Mouse (Mus musculus) layer of hippocampus, postnatal 36 days (tissue): ENCODE measurements at regions not wholly inside any gene's neighbourhood (a gene's known extent, or its start where the extent isn't known, plus 50 kb on each side); places are given as distances from the start of the nearest gene placed in this dataset.

Experiments used
- DNase-seq, 2 experiments: peaks; one replicate each; pipeline ENCODE4 v3.0.0; 2022

DNA sequence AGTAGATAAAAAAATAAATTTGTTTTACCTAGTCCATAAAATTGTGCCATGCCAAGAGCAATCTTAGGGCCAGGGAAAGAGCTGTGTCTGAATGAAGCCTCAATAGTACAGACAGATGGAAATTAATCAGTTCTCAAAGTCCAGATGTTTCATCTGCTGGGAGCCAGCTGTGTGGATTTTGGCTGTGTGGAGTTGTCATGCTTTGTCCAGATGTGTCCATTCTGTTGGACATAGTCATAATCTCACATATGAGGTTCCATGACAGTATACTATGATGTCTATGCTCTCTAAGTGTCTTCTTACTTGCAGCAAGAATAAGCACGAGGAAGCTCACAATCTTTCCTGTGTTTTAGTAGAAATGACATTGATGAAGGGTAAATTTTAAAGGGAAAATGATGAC lies 105.8 kb upstream of the 4933415F23Rik start:
- DNase-seq: no peak

DNA sequence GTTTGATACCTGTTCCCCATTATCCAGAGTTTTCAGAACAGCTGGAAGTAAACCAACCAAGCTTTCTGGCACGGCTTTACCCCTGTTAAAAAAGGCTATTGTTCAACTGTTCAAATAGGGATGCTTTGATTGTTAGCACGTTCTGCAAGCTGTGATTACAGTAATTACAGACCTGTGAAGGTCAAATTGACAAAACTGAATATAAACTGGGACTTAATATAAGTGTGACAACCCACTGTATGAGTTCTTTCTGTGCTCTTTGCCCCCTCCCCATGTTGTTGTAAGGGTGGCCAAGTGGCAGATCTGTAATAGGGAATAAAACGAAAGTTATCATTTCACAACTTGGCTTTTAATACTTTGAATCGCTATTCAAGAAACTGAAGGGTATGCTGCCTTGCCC lies 105.0 kb upstream of the 4933415F23Rik start:
- DNase-seq: no peak

DNA sequence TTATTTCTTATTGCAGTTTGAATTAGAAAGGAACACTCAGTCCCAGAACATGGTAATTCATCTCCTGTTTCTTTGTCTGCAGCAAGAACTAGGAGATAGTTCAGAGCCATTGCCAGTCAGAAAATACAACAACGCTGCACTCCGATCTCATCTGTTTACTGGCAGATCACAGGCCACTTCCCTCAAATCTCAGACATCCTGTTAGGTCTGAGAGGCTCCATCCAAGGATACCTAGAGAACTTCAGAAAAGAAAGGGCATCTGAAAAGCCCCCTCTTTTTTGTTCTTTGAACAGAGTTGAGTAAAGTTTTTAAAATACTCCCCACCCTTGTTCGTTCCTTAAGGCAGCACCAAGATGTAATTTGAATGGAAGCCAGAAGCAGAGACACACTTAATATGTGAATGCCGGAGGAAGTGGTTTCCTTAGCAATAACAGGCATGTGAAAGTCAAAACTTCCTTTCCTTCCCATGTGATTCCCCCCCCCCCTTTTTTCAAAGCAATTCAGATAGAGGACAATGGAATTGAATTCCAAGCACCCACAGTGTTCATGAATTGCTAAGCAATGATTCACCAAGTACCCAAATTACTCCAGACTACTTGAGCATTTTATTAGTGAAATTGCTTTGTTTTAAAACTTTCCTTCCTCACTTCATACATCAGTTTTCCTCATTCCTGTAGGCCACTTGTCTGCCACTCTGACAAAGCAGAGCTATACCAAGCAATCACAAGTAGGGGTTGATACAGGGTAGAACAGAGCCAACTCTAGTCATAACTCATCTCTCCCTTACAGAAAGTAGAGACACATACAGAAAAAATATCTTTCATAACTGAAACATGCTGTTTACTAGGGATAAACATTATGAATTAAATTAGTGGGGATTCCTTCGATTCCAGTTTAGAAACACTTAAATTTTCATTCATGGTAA lies 100.7 kb upstream of the 4933415F23Rik start:
- DNase-seq: peak in 1 of 2 experiments; percentile 7

DNA sequence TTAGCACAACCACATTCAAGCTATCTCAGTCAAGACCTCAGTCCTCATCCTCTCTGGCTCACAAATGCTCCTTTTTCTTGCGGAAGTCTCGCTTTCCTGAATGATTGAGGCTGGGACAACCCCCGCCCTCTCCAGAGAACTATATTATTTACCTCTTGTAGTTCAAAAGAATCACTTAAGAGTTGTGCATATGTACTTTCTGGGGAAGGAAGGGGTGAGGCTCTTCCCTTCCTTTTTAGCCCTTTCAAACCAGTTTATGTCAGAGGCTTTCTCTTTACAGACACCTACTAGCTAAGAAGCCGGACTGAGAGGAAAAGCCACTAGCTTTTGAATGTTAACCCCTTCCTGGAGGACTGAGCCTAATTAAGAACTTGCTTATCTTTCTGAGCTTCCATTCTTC lies 98.4 kb upstream of the 4933415F23Rik start:
- DNase-seq: no peak

DNA sequence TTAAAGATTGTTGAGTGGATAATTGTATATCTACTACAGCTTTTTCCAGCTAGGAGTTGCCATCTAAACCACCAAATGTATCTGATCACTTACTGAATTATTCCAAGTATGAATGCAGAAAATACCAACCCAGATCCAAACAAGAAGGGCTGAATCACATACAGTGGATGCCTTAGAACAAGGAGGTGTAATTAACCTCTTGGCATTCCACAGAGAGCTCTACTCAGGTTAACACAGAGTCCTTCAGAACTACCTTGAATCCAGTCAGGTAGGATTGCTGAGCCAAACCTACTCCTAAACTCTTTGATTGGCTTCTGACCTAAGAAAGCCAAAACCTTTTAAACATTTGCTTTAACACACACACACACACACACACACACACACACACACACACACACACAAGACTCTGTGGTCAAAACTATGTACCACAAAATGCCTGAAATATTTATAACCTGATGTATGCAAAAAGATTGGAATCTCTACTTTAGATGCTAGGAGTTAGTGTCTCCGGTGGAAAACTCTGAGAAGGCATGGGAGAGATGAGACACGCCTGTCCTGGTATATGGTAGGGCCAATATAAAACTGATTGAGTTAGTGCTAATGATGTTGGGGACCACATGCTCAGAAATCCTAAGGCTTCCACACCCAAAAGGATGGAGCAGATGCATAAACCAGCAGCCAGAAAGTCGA lies 88.4 kb upstream of the 4933415F23Rik start:
- no peak for DNase-seq

DNA sequence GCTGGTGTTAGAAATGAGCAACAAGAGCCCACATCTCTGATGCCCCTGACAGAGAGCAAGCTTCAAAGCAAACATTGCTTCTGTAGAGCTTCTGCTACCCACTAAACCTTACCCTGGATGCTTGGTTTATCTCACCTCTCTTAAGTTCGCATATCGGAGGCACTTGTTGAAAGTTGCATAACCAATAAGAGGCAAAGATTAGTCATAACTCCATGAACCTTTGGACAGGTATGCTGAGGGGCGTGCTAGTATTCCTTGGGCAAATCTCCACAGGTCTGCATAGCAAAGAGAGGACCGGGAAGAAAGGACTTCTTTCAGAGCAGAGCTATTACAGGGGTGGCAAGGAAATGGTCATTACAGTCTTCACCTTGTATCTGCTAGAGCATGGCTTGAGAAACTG lies 87.7 kb upstream of the 4933415F23Rik start:
- no peak for DNase-seq

DNA sequence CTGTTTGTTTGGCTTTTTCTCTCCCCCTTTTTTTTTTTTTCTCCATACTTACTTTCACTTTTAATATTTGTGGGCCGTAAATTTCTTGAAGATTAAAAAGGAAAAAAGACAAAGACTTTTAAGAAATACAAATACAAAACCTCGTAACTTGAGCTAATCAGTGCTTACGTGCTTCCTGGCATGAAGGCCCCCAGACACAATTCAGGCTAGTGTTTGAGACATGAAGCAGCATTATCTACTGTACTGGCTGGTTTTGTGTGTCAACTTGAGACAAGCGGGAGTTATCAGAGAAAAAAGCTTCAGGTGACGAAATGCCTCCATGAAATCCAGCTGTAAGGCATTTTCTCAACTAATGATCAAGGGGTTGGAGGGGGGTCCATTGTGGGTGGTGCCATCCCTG lies 86.2 kb upstream of the 4933415F23Rik start:
- no peak for DNase-seq

DNA sequence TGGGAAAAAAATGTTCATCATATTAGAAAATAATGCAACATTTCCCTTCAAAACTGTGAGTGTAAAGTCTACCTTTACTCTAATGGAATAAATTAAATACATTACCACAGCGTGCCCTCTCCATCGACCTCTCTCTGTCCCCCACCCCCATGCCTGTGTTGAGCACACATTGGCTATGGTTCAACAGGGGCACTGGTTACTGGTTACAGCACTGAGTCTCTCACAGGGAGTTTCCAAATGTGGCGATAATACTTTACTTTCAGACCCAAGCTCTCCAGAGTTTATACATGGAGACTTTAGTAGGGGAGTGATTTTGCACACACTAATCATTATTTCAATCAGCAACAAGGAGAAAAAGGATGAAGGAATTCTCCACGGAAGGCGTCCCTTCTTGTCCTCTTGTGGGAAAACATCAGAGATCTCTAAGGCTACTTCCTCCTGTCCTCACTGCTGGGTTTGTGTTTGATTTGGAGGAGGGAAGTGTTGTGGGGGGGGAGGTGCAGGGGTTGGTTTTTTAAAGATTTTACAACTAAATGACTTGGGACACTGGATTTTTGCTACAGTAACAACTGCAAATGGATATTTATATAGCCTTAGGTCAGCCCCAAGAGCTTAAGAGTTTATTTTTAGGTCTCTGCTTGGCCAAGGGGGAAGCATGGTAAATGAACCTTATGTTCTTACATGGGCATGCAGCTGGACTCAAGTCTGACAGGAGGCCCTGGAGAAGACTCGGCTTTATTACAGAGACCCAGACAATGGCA lies 85.6 kb upstream of the 4933415F23Rik start:
- DNase-seq: no peak

DNA sequence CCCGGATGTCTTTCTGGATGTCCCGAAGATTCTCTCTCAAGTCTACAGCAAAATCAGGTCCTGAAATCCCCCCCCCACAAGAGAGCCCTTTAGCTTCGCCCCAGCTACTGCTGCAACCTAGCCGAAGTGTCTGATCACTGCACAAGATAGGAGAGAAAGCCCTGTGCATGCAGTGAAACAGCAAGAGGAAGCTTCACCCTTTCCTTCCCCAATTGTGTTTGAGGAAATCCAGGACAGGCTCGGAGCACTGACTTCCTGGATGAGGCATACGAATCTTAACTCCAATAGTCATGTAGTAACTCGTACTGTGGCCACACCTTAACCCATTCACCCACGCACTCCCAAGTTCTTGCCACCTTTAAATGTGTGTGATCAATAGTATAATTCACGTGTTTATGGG lies 82.7 kb upstream of the 4933415F23Rik start:
- DNase-seq: no peak

DNA sequence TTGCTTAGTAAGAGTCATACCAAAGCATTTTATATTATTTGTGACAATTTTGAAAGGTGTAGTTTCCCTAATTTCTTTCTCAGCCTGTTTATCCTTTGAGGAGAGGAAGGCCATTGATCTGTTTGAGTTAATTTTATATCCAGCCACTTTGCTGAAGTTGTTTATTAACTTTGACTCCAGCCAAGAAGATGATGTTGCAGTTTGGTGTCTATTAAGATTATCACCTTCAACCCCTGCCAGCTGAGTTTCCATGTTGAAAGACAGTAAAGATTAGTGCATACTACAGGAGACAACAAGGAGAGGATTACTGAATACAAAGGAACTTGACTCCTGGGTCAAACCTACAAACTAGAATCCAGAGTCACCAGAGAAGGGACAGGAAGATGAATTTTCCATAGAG lies 80.5 kb upstream of the 4933415F23Rik start:
- DNase-seq: no peak

DNA sequence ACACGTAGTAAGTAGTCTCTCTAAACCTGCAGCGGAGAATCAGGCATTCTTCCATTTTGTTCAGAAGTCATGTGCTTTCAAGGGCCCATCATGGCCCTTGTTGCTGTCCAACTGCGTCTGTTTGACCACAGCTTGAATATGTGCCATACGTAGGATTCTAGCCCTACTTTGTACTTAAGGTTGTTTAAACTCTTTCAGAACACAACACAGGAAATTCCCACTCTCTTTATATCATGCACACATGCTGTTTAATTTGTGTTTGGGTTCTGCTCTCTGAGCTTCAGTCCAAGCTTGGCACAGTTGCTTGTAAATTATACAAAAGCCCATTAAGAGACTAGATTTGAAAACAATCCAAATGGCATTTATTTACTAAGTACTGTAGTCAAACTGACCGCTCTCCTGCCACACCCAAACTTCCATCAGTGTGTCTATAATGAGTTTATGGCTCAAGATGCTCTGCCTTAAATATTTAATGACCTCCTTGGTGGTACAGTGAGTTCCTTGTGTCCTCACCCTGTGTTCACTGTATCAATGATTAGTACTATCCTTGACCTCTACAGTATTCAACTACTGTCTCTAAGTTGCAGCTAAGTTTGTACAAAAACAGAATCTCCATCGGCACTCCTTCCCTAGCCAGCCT lies 76.4 kb upstream of the 4933415F23Rik start:
- no peak for DNase-seq

DNA sequence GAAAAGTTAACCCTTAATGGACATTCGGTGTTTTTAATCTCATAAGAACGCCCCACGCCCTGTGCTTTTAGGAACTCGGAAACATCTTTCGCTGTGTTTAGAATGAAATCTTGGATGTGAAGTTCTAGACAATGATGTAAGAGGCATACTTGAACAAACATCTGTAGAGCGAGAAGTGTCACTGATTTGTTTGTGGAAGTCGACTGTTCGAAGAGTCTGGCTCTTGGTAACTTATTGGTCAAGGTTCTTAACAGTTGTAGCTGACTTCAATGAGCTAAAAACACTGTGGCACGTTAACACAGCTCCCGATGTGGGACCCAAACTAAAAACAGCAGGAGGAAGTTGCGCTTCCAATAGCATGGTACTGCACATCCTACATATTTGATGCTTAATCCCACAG lies 72.0 kb upstream of the 4933415F23Rik start:
- no peak for DNase-seq

DNA sequence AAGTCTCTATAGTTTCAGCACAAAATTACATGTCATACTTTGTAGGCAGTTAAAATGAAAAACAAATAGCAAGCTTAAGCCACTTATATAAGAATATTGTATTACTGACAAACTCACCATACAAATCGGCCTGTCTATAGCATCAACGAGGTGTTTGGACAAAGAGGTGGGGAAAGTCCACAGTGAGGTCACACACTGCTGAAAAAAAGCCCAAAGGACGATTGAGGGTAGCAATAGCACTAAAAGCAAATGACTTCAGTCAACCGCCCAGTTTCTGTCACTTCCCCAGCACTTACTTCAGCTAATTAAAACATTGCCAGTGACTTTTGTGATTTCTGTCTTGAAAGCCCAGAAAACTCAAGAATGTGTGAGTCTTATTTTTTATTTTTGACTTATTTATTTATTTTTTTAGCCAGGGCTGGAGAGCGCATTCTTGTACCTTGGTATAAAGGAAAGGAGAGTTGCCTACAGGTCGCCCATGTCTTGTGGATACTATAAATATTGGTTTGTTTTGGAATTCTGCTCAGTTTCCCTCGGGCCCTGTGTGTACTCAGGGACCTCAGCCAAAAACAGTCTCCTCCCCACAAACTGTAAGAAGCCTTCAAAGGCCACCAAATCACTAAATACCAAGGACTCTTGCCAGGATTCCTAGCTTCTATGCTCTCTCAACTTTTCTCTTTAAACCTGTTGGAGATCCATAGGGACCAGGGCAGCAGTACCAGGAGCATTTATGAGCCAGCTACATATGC lies 71.2 kb upstream of the 4933415F23Rik start:
- no peak for DNase-seq

DNA sequence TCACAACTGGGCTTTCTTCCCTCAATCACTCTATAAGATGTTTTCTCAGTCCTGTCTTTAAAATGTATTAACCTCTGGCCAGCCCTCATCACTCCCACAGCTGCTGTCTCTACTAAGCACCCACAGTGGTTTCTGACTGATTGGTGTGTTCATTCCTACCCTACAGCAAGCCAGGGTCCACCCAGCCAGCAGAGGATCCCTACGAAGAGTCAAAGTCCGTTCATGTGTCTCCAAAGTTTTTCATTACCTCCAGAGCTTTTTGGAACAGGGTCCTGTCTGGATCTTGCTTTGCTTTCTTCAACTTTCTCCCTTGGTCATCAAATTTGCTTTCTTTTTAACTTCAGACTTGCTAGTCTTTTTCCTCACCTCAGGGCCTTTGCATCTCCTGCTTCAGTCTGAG lies 69.3 kb upstream of the 4933415F23Rik start:
- no peak for DNase-seq

DNA sequence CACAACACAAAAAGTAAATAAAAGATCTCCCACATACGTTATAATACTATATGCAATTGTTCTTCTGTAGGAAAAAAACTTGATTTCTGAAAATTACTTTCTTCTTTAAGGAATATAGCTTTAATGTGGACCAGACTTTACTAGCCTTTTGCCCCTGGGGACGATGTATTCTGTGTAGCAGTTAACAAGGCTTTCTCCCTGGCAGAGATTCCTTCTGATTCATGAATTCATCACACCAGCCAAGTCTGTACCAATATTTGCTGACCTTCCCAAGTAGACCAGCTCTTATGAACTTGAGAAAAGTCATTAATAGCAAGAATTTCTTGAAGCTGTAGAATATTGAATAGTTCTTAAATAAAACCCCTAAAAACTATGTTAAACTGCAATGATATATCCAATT lies 68.7 kb upstream of the 4933415F23Rik start:
- no peak for DNase-seq

DNA sequence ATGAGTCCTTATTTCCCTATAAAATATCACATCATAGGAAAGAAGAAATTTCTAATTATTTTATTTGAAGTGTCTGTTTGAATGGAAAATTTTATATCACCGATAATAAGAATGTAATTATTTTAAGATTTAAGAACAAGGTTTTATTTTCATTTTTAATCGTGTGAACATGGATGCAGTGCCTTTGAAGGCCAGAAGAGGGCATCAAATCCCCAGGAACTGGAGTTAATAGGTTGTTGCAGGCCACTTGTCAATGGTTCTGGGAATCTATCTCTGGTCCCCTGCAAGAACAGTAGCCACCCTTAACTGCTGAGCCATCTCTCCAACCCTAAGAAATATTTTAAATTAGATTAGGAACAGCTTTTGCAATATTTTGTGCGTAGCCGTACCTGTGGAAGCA lies 66.5 kb upstream of the 4933415F23Rik start:
- DNase-seq: no peak

DNA sequence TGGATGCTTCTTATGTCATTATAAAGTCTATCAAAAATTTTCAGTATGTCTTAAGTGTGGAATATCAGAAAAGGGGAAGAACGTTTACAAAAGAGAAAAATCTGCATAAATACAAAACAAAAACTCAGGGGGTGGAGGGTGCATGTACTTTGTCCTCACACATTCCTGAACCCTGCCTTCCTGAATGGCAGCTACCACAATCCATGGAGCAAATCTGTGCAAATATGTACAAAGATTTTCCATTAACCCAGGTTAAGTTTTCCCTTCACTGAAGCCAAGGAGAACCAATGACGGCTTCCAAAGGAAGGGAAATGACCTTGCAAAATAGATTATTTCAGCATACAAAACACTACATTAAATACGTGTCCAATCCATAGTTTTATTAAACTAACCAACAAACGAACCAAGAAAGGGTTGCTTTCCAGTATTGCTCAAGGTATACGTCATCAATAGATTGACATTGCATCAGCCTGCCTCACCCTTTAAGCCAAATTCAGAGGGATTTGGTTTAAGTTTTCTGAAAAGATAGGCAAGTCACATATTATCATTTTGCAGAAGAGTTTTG lies 61.4 kb upstream of the 4933415F23Rik start:
- DNase-seq: no peak

DNA sequence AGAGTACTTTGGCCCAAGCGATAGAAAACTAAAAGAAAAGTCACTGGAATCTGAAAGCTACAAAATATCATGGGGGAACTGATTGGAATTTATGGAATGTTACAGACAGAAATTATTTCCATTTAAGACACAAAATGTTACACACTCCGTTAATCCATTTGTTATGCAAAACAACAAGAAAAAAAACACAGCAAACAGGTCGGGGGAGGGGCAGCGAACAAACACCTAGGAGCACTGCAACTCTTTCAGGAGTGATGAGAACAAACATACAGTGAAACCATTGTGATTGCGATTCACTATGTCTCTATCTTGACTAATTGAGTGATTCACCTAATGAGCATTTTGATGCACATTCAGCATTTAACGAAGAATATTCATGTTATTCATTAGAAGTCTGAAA lies 60.7 kb upstream of the 4933415F23Rik start:
- DNase-seq: no peak
